Mouse (Mus musculus) cerebellum, adult 2 months (tissue): ENCODE data around the gene Il18.

Source experiments
- CTCF ChIP-seq: fragments of 200-500 bp; IDR thresholded peaks from 2 replicates; pipeline ENCODE4 v1.5.1; 2011; ENCODE audit warnings: low read depth, mild to moderate bottlenecking, control low read depth, low read length, moderate library complexity, borderline replicate concordance; ENCODE audit not compliant: insufficient read depth
- POLR2A ChIP-seq: fragments of 200-500 bp; IDR thresholded peaks from 2 replicates; pipeline ENCODE4 v1.6.1; 2011; ENCODE audit warnings: low read length, control low read depth, borderline replicate concordance; ENCODE audit not compliant: insufficient read depth

GRCm38 (mm10) chr9:50552206-50552605 lies 2.4 kb upstream of the Il18 start:
- TF ChIP-seq CTCF (no peak), POLR2A (no peak)
